Mouse (Mus musculus) heart, embryonic 12.5 days (tissue): Measurements from ENCODE around the gene Tbc1d2. TPM values are rescaled to one million over a fixed set of nuclear protein-coding genes. Genes with fewer than 3 reads are reported as not detected.
A peak's percentile ranks its signal among the peaks of the same experiment; 100 is the strongest.

Experiments used
- ATAC-seq: fragments of 200-750 bp; cut with Nextera tagmentation; 2 replicates; pipeline ENCODE4 v1.8.0; 2017; ENCODE audit warnings: moderate TSS enrichment, moderate library complexity; ENCODE audit not compliant: insufficient number of reproducible peaks, low FRiP score
- H3K27ac ChIP-seq: fragments of 300-500 bp; sonication (generic); 2 replicates; pipeline ENCODE4 v1.5.1; 2016; ENCODE audit warnings: mild to moderate bottlenecking, moderate library complexity; ENCODE audit not compliant: poor library complexity, severe bottlenecking
- H3K27me3 ChIP-seq: fragments of 300-500 bp; sonication (generic); replicated peaks from 2 replicates; pipeline ENCODE4 v1.6.1; 2016; ENCODE audit warnings: mild to moderate bottlenecking, moderate library complexity
- H3K36me3 ChIP-seq: fragments of 300-500 bp; sonication (generic); 2 replicates; pipeline ENCODE4 v1.6.1; 2016; ENCODE audit warnings: mild to moderate bottlenecking, moderate library complexity
- H3K4me1 ChIP-seq: fragments of 300-500 bp; sonication (generic); replicated peaks from 2 replicates; pipeline ENCODE4 v1.6.1; 2016; ENCODE audit warnings: mild to moderate bottlenecking
- H3K4me2 ChIP-seq: fragments of 300-500 bp; sonication (generic); 2 replicates; pipeline ENCODE4 v1.6.1; 2016; ENCODE audit warnings: mild to moderate bottlenecking, moderate library complexity
- H3K4me3 ChIP-seq: fragments of 300-500 bp; sonication (generic); 2 replicates; pipeline ENCODE4 v1.5.1; 2016; ENCODE audit warnings: mild to moderate bottlenecking
- H3K9ac ChIP-seq: fragments of 300-500 bp; sonication (generic); 2 replicates; pipeline ENCODE4 v1.6.1; 2016; ENCODE audit warnings: mild to moderate bottlenecking, moderate library complexity
- H3K9me3 ChIP-seq: fragments of 300-500 bp; sonication (generic); replicated peaks from 2 replicates; pipeline ENCODE4 v1.6.1; 2016; ENCODE audit warnings: mild to moderate bottlenecking, moderate library complexity
- WGBS: fragments of 180-500 bp; shearing (Covaris S2); methylation state at CpG from one replicate; pipeline ENCODE4 v1.1.7; 2016; 5-methylcytosine and 5-hydroxymethylcytosine counted together
- polyA plus RNA-seq: library from polyadenylated mRNA; unstranded; fragments of >200 nt; fragmentation: Nextera tagmentation; extraction: Ambion mirVana; gene quantifications from 2 replicates; pipeline ENCODE4 v1.2.1, GENCODE M21; 2016

Gene Tbc1d2
- 0.42 and 0.51 TPM in 2 replicates for polyA plus RNA-seq

DNA sequence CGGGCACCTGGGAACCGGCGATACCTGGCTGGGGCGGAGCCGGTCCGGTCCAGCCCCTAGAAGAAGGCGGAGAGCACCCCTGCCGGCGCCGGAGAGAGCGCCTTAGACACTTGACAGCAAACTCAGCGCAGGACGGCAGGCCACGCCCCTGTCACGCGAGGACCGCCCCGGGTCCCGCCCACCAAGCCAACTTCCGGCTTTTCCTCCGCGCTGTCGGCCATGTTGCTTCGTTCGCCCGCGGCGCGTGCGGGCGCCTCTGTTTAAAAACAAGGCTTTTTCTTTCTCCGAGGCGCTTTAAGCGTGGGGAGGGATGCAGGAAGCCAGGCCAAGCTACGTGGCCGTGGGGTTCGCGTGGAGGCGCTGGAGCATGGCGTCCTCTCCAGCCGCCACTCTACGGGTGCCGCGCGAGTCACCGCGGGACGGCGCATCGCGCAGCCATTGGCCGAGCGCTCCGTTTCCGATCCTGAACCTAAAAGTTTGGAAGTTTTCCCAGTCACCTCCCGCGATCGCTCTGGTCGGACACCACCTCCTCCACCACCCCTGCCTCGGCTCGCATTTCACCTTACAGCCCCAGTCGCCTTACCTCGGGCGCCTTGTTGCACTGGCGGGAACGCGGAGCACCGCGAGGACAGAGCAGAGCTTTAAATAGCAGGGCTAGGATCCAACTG, at the start of gene Tbc1d2:
Tbc1d2 (minus strand) TSS at position 124 of the 668 bp plus-strand sequence.
- Histone ChIP-seq H3K4me3 (peak within 1 kb of the TSS; percentile 73), H3K4me2 (peak within 1 kb of the TSS; percentile 89), H3K27ac (peak within 1 kb of the TSS; percentile 56; the same call in 1 of the 2 replicates), H3K9ac (peak within 1 kb of the TSS; percentile 71), H3K36me3 (no peaks in the 10 kb centered on the region), H3K9me3 (no peaks in the 10 kb centered on the region), H3K4me1 (peaks cover 5% of the 10 kb centered on the region), H3K27me3 (peaks cover 58% of the 10 kb centered on the region)
- peak; percentile 94 for ATAC-seq
- under 1% methylated on average over 69 of the region's 69 CpGs for WGBS

DNA sequence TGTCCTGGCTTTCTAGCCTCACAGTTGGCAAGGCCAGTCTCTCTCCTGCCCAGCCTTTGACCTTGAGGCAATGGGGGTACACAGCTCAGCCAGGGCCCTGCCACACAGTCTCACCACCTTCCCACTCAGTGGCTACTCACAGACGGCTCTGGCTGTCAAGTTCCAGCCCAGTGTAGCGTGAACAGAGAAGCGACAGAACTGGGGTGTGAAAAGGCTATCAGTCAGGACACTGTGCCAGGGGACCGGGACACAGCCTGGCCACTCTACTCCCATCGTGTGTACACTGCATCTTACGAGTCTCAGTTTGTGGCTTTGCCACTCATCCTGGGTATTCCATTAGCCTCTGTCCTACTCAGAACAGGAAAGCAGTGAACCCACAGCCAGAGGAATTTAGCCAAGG, 46.5 kb upstream of the Tbc1d2 start:
- no peak overlapping the region for H3K4me2 ChIP-seq
- no peak overlapping the region for H3K9ac ChIP-seq
- WGBS, result 55% methylated on average over 6 of the region's 6 CpGs
- H3K4me3 ChIP-seq, result no peak overlapping the region
- H3K9me3 ChIP-seq, result peaks cover 2% of the 10 kb centered on the region
- peak; percentile 36; the same call in 1 of the 2 replicates for ATAC-seq
- no peak overlapping the region for H3K27ac ChIP-seq
- H3K4me1 ChIP-seq, result peaks cover 6% of the 10 kb centered on the region
- no peaks in the 10 kb centered on the region for H3K36me3 ChIP-seq
- peaks cover 10% of the 10 kb centered on the region; the same call in 1 of the 2 replicates for H3K27me3 ChIP-seq

DNA sequence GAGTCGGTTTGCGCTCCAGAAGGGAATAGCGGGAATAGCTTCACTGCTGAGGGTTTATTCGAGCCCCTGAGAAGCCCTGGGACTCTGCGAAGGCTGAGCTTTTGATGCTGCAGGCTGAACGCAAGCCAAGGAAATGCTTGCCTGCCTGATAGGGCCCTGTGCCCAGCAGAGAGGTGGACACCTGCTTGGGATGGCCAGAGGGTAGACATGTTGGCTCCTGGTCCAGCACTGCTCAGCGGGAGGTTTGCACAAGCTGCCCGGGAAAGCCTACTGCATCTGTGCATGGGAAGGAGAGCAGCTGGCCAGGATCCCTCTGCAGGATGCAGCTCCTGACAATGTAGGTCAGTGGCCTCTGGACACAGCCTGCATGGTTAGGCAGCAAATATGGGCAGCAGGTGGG, 40.6 kb upstream of the Tbc1d2 start:
- ATAC-seq, result no peak
- H3K4me3 ChIP-seq, result no peak overlapping the region
- peaks cover 29% of the 10 kb centered on the region for H3K27me3 ChIP-seq
- 79% methylated on average over 8 of the region's 8 CpGs for WGBS
- H3K4me1 ChIP-seq, result no peaks in the 10 kb centered on the region
- H3K27ac ChIP-seq, result no peak overlapping the region
- H3K9ac ChIP-seq, result no peak overlapping the region
- peaks cover 5% of the 10 kb centered on the region for H3K9me3 ChIP-seq
- H3K36me3 ChIP-seq, result no peaks in the 10 kb centered on the region
- H3K4me2 ChIP-seq, result no peak overlapping the region

DNA sequence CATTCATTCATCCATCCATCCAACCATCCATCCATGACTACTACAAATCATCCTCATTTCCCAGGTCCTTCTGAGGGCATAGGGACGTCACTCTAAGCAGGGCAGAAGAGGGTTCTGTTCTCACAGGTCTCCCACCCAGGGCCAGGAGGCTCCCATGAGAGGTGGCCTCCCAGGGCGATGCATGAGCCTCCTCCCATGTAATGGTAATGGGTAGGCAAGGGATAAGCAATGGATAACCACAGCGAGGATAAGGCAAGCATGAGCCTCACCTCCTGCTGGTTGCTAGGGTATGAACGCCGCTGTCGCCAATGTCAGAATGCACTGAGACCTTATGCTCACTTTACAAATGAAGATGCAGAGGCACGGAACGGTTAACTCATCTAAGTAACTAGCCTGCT, 40.0 kb upstream of the Tbc1d2 start:
- no peak overlapping the region for H3K27ac ChIP-seq
- H3K4me3 ChIP-seq, result no peak overlapping the region
- H3K9ac ChIP-seq, result no peak overlapping the region
- no peak overlapping the region for H3K4me2 ChIP-seq
- no peaks in the 10 kb centered on the region for H3K36me3 ChIP-seq
- no peak for ATAC-seq
- peaks cover 29% of the 10 kb centered on the region for H3K27me3 ChIP-seq
- H3K9me3 ChIP-seq, result peaks cover 5% of the 10 kb centered on the region
- 81% methylated on average over 8 of the region's 8 CpGs for WGBS
- H3K4me1 ChIP-seq, result no peaks in the 10 kb centered on the region

DNA sequence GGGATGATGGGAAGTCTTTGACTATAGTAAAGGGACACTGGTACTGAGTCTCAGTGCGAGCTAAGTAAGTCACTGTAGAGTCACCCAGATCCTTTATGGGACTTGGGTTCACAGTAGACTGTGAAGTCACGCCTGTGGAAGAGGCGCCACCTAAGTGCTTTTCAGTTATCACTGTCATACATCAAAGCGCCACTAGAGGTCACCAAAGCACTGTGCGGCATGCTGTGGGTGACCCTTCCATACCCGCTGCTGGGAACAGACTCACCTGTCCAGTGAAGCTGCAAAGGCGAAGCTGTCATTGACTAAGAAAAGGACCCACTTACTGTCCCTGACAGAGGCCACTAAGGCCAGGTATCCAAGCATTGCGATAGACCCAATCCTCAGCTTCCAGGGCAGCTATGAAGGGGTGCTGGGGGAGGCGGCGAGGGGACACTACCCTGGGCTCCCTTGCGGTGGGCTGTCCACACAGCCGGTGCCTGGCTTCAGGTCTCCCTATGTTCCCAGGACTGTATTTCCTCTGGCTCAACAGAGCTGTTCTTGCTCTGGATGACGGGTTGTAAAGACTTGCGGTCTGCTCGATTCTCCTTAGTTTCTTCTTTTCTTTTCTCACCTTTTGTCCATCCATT, 39.5 kb upstream of the Tbc1d2 start:
- no peaks in the 10 kb centered on the region for H3K36me3 ChIP-seq
- 43% methylated on average over 15 of the region's 15 CpGs for WGBS
- H3K27ac ChIP-seq, result no peak overlapping the region
- no peak overlapping the region for H3K4me3 ChIP-seq
- no peak overlapping the region for H3K9ac ChIP-seq
- peak; percentile 18; the same call in 1 of the 2 replicates for ATAC-seq
- H3K4me2 ChIP-seq, result no peak overlapping the region
- no peaks in the 10 kb centered on the region for H3K4me1 ChIP-seq
- peaks cover 28% of the 10 kb centered on the region for H3K27me3 ChIP-seq
- peaks cover 5% of the 10 kb centered on the region for H3K9me3 ChIP-seq

DNA sequence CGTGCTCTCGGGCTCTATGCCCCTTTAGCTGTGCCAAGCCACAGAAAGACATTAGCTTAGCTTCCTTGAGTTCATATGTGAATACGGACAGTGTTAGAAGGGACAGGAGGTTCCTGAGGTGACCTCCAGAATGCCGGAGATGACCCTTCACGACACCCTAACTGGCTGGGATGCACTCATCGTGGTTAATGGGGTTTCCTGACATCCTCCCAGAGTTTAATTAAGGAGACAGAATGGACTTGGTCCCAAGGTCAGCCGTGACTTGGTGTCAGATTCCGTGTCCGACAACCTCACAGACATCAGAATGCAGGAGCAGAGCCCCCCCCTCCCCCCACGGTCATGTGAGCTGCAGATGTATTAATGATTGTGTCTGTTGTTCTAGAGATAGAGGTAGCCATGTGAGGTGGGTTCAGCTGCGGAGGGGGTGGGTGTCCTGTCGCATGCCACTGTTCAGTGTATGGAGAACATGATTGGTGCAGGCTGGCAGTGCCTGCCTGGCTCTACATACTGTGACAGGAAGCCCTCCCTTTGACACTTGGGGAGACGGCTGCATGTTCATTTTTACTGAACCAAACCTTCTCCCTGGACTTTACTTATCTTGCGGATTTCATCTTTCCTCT, 38.3 kb upstream of the Tbc1d2 start:
- H3K9ac ChIP-seq, result no peak overlapping the region
- no peak overlapping the region for H3K4me2 ChIP-seq
- peaks cover 5% of the 10 kb centered on the region for H3K9me3 ChIP-seq
- H3K36me3 ChIP-seq, result no peaks in the 10 kb centered on the region
- H3K27ac ChIP-seq, result no peak overlapping the region
- H3K4me1 ChIP-seq, result no peaks in the 10 kb centered on the region
- H3K4me3 ChIP-seq, result no peak overlapping the region
- ATAC-seq, result no peak
- H3K27me3 ChIP-seq, result peaks cover 23% of the 10 kb centered on the region
- 73% methylated on average over 14 of the region's 14 CpGs for WGBS

DNA sequence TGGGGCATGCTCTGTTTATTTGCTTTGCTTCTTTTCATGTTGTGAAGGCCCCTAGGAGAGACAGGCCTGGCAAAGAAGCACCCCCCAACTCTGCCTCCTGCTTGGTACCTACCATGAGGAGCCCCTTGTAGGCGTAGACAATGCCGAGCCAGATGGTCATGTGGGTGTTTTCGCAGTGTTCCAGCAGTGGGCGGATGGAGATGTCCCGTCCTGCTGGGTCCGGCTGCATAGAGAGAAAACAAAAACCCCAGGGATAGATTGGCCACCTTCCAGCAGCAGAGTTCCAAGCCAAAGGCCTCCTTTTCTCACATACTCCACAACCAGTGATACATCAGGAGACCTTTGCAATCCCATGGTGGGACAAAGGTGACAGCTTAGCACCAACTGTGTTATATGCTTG, 34.2 kb upstream of the Tbc1d2 start:
- Histone ChIP-seq H3K9ac (no peak overlapping the region), H3K27me3 (0 out of 2 replicates have a peak, but pooled peaks cover 3% of the 10 kb centered on the region), H3K27ac (no peak overlapping the region), H3K4me2 (no peak overlapping the region), H3K4me1 (no peaks in the 10 kb centered on the region), H3K36me3 (no peaks in the 10 kb centered on the region), H3K4me3 (no peak overlapping the region), H3K9me3 (no peaks in the 10 kb centered on the region)
- ATAC-seq, result no peak
- WGBS, result 64% methylated on average over 6 of the region's 6 CpGs

DNA sequence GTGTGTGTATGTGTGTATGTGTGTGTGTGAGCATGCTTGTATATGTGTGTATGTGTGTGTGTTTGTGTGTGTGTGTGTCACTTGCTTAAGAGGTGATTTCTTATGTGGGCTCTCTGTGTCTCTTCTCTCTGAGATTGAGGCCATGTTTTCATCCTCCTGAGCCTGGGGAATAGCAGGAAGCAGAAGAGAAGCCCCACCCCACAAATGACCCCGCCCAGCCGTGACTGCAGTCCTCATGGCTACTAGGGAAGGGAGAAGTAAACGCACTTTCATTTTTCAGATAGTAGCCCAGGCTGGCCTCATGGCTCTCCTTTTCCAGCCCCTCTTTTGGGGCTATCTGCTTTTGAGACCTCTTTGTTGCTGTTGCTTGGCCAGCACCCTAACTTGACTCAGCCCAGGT, 26.6 kb upstream of the Tbc1d2 start:
- no peak for ATAC-seq
- no peaks in the 10 kb centered on the region for H3K27me3 ChIP-seq
- H3K27ac ChIP-seq, result no peak overlapping the region
- H3K9me3 ChIP-seq, result no peaks in the 10 kb centered on the region
- no peak overlapping the region for H3K9ac ChIP-seq
- no peak overlapping the region for H3K4me2 ChIP-seq
- H3K4me1 ChIP-seq, result no peaks in the 10 kb centered on the region
- H3K4me3 ChIP-seq, result no peak overlapping the region
- 68% methylated on average over 3 of the region's 3 CpGs for WGBS
- H3K36me3 ChIP-seq, result no peaks in the 10 kb centered on the region

DNA sequence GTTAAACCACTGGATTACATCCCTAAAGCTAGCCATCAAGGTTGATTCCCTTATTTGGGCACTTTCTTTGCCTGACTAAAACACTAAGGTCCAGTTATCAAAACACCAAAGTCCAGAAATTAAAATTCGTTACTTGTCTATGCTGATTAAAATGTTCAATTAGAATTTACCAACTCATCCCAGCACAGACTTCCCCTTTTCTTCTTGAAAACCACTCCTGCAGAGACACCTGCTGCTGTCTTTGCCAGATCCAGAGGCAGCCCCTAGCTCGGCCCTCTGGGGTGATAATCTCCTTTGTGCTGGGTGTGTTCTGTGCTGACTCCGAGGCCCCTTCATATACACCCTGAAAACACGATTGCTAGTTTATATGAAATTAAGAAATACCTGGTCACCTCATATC, 26.0 kb upstream of the Tbc1d2 start:
- no peak for ATAC-seq
- 46% methylated on average over 4 of the region's 4 CpGs for WGBS

DNA sequence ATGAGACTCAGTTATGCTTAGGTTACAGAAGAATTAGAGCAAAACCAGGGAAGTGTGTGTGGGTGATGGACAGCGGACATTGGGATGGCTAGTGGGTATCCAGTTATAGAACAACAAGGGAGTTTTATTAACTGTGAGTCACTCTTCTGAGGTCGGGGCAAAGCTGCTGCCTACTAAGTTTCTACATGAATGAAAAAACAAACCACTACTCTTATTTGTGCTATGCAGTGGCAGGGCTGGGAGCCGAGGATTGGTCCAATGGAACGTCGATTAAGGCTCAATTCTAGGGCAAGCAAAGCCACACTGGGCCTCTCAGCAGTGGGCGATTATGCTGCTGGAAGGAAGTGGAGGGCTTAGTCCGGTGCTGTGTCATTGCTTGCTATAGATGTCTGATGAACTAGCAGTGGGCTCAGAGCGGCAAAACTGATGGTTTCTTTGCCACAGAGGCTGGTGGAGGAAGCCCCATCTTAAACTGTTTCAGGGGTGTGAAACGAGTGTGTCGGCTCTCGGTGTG, 25.3 kb upstream of the Tbc1d2 start:
- no peak overlapping the region for H3K9ac ChIP-seq
- no peaks in the 10 kb centered on the region for H3K36me3 ChIP-seq
- no peaks in the 10 kb centered on the region for H3K4me1 ChIP-seq
- H3K27ac ChIP-seq, result no peak overlapping the region
- H3K27me3 ChIP-seq, result no peaks in the 10 kb centered on the region
- ATAC-seq, result no peak
- no peak overlapping the region for H3K4me3 ChIP-seq
- H3K4me2 ChIP-seq, result no peak overlapping the region
- 74% methylated on average over 11 of the region's 11 CpGs for WGBS
- no peaks in the 10 kb centered on the region for H3K9me3 ChIP-seq

More for the DNA sequence above, 26.0 kb upstream of the Tbc1d2 start:
- no peaks in the 10 kb centered on the region for H3K9me3 ChIP-seq
- no peaks in the 10 kb centered on the region for H3K27me3 ChIP-seq
- no peaks in the 10 kb centered on the region for H3K36me3 ChIP-seq
- no peak overlapping the region for H3K27ac ChIP-seq
- H3K4me2 ChIP-seq, result no peak overlapping the region
- H3K9ac ChIP-seq, result no peak overlapping the region
- H3K4me3 ChIP-seq, result no peak overlapping the region
- H3K4me1 ChIP-seq, result no peaks in the 10 kb centered on the region

DNA sequence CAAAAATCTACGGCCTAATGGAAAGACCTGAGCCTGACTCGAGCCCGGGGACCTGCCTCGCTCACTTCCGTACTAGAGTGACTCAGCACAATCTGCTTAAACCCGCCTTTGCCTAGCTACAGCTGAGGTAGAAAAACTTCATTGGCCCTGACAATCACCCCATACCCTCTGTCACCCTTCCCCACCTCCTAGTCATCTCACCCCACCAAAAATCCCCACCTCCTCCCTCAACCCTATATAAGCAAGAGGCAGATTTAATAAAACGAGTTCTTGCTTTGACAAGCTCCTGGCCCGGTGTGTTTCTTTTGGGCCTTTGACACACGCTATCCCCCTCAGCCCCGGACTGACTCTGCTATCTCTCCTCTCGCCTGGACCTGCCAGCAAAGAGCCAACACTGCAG, 18.6 kb upstream of the Tbc1d2 start:
- H3K9ac ChIP-seq, result no peak overlapping the region
- H3K4me2 ChIP-seq, result 0 out of 2 replicates have a peak overlapping the region, but pooled peaks have one; percentile 8
- peaks cover 35% of the 10 kb centered on the region for H3K4me1 ChIP-seq
- H3K36me3 ChIP-seq, result no peaks in the 10 kb centered on the region
- WGBS, result 44% methylated on average over 11 of the region's 11 CpGs
- no peaks in the 10 kb centered on the region for H3K27me3 ChIP-seq
- no peak for ATAC-seq
- H3K9me3 ChIP-seq, result no peaks in the 10 kb centered on the region
- no peak overlapping the region for H3K4me3 ChIP-seq
- H3K27ac ChIP-seq, result peak overlapping the region; percentile 63
